Mouse (Mus musculus) layer of hippocampus, adult 18-20 months (tissue): Measurements from ENCODE around the gene Nosip. TPM values are rescaled to one million over a fixed set of nuclear protein-coding genes. Genes with fewer than 3 reads are reported as not detected.
"Not testable (repeated sequence)": the region's sequence is repeated elsewhere in the genome, so short reads cannot be mapped to it uniquely, and the experiment has no call there.

Source experiments
- DNase-seq, 2 experiments: peaks; one replicate each; pipeline ENCODE4 v3.0.0; 2022; ENCODE audit warnings: low spot score in 2 of 2
- total RNA-seq, 2 experiments: library from RNA; stranded (reverse); gene quantifications; 2 replicates each; pipeline ENCODE4 v1.2.3; 2021

The Nosip gene
- total RNA-seq, 2 experiments from 2014 or later, result 50.8 to 57.6 TPM

DNA sequence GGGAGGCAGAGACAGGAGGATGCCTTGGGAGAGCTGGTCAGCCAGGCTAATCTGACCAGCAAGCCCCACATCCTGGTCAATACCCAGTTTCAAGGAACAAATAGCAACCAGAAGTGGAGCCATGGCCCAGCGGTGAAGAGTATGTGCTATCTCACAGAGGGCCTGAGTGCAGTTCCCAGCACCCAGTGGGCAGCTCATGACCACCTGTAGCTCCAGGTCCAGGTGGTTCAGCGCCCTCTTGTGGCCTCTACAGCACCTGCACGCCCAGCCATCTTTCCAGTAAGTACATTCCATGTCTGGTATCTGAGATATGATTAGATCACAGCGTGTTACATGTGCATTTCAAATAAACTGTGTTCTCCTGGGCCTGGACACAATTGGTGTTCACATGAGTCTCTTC lies 23.9 kb downstream of the Nosip start:
- no peak for DNase-seq

DNA sequence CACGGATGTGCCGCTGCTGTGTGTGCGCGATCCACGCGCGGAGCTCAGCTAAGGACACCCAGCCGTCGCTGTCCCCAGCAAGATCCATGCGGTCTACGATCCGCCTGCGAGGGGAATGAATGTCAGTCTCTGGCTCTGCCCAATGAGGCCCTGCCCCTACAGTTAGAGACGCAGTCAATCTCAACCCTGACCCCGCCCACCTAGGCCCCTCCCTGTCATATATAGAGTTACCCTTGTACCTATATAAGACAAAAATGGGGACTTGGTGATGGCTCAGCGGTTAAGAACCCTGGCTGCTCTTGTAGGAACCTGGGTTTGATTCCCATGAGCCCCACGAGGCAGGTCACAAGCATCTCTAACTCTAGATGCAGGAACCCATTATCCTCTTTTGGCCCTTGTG lies 26.4 kb downstream of the Nosip start:
- no peak for DNase-seq

DNA sequence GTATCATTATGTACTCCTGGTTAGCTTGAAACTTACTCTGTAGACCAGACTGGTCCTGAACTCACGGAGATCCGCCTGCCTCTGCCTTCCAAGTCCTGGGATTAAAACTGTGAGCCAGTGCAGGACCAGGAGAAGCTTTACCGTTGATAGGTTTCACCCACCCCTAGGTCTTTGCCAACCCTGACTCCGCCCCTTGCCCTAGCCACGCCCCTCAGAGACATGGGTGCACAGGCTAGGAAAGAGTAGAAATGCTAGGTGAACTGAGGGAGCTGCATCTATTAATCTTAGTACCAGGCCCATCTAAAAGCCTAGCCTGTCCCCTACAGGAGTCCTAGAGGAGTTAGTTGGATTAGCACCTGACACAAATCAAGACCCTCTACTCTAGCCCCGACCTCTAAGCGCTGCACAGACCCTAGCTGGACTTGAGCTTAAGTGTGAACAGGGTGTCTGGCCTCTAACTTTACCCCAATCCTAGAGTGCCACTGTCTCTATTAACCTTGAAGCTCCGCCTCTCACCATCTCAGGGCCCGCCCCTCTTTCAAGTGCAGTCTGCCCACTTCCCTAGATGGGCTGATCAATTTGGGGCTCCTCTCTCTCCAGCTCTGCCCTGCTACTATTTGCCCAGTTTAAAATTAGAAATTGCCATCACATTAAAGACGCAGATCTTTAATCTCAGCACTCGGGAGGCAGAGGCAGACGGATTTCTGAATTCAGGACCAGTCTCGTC lies 28.2 kb downstream of the Nosip start:
- no peak for DNase-seq

DNA sequence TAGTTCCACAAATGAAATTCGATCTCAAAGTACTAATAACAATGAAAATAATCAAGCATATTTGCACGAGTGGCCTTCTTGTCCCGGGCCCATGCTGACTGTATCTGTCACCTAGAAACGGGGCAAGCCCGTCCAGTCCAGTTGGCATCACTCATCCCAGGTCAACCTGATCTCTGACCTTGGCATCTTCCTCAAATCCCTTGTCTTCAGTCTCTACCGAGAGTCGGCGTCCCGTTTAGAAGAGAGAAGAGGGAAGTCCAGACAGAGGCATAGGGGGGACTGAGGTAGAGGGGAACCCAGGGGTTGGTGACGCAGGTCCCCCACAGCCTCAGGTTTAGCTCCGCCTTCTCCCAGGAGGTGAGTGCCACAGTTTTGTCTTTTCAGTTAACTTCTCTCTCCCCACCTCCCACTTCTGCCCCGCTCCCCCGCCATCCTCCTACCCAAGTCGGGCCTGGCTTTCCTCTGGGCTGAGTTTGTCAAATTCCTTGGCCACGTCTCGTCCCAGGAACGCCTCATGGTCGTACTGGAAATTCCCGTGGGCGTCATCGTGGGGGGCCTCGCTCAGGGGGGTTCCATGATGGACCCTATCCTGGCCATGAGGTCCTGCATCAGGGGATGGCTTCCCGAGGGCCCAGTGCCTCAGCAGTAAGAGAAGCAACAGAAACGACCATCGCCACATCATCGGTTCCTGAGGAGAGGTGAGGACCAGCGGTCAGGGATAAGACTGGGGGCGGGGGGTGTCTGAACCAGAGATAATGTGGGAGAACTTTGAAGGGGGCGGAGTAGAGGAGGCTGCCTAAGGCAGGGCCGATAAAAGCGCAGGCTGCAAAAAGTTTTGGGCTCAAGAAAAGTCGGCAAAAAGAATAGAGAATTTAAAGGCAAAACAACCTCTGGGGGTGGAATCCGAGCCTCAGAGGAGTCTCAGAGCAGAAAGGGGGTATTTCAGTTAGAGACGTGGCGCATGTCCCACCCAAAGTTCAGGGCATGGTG lies 29.1 kb downstream of the Nosip start:
- DNase-seq, result no peak

DNA sequence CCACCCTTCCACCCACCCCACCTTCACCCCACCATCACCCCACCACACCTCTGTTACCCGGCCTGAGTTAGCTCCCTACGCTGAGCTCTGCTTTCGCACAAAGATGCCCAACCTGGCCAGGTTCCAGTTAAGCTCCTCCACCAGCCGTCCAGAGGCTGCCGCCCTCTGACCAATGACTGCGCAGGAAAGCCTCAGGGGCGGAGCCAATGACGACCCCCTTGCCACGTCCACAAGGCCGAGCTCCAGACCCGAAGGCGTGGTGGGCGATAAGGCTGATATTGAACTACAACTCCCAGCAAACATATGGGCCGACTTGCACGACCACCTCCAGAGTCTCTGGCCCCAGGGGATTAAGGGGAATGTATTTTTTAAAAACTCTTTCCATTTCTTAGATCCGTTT lies 29.8 kb downstream of the Nosip start, which contains the start of gene Rcn3:
Gene Rcn3, minus strand, starts transcription at position 174 of the 400 bp plus-strand sequence.
- DNase-seq, result no peak

DNA sequence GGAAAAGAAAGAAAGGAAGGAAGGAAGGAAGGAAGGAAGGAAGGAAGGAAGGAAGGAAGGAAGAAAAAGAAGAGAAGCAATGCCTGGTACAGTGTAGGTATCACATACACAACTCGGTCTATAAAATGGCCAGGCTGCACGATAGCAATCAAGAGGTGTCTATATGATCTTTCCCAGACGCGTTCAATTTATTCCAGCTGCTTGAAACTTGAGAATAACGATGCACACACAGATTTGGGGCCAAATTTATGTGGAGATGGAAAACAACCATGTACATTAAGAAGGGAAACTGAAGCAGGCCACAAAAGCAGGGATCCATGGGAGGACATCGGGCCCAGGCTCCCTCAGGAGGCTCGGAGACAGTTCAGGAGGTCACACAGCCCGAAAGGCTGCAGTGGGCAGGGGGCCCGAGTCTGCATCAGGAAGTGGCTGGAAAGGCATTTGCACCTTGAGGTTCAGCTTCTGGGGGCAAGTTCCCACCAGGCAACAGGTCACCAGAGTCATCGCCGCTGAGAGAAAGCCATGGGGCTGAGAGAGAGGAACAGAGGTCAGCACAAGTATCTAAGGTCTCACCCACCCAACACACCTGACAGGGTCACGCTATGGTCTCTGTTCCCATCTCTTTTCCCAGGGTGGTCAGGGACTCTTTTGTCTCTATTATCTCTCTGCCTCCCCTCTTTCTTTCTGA lies 30.7 kb downstream of the Nosip start:
- DNase-seq, result no peak

DNA sequence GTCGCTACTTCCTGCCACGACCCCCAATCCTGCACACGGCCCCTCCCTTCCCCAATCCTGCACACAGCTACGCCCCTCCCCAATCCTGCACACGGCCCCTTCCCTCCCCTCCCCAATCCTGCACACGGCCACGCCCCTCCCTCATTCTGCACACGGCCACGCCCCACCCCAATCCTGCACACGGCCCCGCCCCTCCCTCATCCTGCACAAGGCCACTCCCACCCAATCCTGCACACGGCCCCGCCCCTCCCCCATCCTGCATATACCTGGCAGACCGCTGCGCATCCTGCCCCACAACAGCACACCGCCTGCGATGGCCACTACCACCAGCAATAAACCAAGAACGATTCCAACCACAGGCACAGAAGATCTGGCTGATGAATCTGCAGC lies 31.3 kb downstream of the Nosip start:
- no peak for DNase-seq

DNA sequence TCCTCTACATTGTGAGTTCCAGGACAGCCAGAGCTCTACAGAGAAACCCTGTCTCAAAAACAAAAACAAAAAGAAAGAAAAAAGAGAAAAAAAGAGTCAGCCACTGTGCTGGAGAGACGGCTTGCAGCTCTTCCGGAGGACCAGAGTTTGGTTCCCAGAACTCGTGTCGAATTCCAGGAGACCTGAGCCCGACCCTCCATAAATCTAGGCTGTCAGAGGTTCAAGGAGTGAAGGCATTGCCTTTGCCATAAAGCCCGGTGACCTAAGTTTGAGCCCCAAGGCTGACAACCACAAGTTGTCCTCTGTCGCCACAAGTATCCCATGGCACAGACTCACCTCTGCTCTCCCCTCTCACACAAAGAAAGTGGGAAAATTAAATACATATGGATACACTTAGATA lies 31.9 kb downstream of the Nosip start:
- DNase-seq, result no peak

DNA sequence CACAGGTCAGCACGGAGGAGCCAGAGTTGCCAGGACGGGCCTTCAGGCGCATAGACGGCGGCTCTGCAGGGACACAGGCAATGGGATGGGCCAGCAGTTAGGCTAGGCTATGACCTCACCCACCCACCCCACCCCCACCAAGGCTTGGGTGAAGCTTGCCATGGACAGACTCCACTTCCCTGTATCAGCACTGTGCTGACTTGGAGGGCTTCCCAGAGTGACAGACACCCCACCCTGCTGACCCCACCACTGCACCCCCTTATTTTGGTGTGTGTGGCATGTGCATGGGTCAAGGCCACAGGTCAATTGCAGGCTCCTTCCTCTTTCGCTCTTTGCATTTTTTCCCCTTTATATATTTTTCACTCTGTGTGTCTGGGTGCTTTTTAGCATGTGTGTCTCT lies 33.1 kb downstream of the Nosip start:
- DNase-seq, result no peak

DNA sequence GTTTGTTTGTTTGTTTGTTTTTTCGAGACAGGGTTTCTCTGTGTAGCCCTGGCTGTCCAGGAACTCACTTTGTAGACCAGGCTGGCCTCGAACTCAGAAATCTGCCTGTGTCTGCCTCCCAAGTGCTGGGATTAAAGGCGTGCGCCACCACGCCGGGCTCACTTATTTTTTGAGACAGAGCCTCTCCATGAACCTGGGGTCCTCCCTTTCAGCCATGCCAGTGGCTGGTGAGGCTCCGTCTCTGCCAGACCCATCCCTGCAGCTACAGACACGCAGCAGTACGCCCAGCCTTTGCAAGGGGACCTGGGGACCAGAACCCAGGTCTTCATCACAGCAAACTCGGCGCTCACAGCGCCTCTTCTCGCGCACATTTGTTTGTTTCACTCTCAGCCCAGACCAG lies 33.7 kb downstream of the Nosip start:
- not testable (repeated sequence) for DNase-seq

DNA sequence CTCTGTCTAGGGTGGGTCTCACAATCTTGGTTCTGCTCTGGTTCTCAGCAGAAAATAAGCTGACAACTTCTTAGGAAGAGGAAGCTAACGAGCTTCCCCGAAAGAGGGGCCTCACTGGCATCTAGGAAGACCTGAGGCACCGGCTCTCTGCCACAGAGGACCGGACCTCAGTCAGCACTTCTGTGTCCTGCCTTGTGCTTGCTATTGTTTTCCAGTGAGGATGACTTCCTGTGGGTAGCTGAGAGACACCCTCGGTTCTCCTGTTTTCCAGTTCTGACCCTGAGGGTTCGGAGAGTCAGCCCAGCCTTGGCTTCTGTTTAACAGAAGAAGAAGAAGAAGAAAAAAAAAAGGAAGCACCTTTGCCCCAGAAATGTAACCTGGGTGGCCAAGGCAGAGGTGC lies 35.2 kb downstream of the Nosip start:
- DNase-seq, result no peak

DNA sequence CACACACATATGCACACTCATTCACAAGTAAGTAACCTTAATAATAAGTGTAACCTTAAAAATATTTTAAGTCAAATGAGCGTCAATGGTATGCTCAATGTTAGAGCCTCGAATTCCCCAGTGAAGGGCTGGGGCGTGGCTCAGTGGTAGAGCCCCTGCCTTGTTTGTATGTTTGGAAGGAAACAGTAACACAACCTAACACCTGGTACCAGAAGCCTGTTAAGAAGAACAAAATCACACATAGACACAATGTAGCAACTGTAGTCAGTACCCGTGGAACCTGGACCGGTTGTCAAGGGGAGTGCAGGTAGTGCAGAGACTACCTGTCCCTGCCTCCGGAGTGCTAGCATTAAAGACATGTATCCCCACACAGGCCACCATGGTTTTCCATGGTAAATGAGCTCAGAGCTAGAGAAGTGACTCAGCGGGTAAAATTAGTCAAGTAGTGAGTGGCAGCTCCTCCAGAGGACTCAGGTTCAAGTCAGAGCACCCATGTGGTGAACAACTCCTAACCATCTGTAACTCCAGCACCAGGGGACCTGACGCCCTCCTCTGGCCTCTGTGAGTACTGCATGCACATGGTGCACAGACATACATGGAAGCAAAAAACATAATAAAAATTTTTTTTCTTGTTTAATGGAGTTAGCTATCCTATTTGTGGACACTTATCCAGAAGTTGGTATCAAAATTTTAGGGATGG lies 36.5 kb downstream of the Nosip start:
- no peak for DNase-seq

DNA sequence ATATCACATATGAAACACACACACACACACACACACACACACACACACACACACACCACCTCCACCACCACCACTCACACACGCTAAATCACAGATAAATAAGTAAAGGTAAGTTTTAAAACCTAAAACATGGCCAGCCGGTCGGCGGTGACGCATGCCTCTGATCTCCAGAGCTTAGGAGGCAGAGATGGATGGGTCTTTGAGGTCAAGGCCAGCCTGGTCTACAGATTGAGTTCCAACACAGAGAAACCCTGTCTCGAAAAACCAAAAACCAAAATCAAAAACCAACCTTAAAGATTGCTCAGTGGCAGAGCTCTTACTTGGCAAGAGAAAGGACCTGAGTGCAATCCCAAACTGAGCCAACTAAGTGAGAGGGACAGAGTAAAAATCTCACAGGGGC lies 37.8 kb downstream of the Nosip start:
- DNase-seq, result no peak

DNA sequence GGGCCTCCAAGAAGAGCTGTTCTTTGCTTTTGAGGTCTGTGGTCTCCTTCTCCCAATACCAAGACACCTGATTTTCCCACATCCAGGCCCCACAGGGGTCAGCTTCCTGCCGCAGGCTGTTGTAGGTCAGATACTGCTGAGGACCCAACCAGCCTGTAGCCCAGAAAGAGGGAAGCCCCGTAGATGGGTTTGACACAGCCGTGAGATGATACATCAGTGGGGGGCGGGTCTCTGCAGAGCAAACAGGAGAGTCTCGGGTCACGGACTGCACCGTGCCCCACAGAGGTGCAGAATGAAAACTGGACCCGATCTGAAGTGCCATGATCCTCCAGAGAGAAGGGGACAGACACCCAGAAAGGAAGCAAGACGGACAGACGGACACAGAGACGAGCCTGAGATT lies 40.2 kb downstream of the Nosip start:
- DNase-seq, result no peak

DNA sequence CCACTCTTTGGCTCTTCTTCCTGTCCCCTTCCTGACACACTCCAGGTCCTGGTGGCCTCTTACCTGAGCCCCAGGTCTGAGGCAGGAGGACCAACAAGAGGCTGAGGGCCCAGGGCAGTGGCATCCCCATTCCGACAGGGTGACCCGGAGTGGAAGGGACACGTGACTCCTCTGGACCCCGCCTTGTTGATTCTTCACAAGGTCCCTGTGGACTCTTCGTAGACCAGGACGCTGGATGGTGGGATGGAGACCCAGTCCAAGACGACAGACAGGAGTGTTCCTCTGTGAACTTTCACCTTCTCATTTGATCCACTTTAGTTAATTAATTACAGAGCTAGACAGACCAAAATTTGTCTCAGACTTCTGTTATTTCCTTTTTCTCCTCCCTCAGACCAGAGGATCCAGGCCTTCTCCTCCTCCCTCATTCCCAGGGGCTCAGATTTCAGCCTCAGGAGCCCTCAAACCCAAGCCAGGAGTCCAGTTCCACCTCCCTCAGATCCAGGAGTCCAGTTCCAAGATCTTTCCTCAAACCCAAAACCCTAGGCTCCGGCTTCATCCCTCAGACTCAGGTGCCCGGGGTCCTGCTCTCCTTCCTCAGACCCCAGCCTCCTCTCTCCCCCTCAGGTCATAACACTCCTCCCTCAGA lies 40.8 kb downstream of the Nosip start:
- no peak for DNase-seq

DNA sequence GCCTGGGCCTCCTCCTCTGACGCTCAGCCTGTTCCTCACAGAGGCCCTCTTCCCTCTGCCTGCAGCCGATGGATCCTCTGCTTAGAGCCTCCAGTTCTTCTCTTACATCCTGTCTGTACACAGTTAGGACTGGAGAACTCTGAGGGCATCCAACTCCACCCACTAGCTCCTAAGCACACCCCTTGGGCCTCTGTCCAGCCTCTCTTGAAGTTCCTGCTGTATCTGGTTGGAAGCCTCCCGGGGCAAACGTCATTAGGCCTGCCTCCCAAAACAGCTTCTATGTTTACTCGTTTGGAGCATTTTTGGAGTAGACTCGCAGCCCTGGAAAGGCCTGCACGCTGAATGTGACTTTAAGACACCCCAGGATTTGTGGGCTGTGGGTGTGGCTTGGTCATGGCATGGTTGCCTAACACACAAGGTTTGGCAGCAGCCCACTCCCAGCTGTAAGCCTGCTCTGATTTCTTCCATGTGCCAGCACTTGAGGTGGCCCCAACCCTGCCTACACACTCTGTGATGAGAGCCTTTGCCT lies 41.5 kb downstream of the Nosip start, which contains the start of gene Fcgrt:
Gene Fcgrt, minus strand, starts transcription at position 200 of the 529 bp plus-strand sequence.
- DNase-seq, result peak in 1 of 2 experiments; percentile 37

DNA sequence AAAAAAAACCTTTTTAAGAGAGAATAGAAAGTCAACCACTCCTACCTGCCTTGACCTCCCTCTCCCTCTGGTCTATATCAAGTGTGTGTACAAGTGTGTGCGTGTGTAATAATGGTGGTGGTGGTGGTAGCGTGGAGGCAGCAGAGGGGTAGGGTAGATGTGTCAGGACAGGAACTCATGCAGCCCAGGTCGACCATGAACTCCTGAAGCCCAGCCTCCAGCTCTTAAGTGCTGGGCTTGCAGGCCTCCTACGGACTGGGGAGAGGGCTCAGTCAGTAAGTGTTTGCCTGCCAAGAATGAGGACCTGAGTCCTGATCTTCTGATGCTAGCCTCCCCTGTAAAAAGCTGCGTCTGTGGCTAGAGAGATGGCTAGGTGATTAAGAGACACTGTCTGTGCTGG lies 42.7 kb downstream of the Nosip start:
- DNase-seq, result no peak

DNA sequence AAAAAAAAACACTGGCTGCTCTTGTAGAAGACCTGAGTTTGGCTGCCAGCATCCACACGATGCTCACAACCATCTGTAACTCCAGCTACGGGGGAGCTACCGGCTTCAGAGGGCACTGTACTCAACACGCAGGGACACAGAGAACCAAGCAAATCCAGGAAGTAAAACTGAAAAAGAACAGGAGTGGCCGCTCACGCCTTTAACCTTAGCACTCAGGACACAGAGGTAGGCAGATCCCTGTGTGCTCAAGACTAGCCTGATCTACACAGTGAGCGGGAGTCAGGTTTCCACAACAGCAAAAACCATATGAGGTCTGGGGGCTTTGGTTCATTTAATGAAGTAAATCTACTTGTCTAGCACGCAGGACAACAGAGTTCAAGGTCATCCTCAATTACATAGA lies 43.3 kb downstream of the Nosip start:
- DNase-seq, result no peak

DNA sequence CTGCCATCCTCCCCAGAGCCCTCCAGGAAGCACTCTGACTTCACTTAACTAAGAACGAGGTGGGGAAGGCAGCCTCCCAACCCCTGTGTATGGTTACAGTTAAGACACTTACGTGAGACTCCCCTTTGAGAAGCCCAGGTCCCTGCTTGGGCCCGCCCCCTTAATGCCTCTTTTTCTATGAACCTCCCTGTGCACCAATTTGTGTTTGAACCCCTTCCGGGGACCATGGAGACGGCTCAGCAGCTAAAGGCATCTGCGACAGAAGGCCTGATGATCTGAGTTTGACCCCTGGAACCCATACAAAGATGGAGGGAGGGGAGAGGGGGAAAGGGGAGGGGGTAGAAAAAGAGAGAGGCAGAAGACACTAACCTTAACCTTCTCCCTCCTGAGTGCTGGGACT lies 44.2 kb downstream of the Nosip start:
- DNase-seq, result no peak

DNA sequence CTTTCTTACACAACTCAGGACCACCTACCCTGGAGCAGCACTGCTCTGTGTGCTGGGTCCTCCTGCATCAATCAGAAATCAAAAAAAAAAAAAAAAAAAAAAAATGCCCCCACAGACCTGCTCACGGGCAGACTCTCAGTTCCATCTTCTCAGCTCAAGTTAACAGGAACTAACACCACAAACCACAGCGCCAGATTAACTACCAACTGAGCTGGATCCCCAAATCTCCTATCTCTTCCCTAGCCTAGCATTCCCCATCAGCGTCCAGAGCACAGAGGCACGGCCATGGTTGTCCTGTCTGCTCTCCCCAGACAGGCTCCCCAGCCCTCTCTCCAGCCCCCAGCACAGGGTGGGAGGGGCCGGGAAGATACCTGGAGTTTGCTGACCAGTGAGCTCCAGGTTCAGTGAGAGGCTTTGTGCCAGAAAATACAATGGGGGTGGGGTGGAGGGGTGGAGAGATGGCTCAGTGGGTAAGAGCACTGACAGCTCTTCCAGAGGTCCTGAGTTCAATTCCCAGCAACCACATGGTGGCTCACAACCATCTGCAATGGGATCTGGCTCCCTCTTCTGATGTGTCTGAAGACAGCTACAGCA lies 44.9 kb downstream of the Nosip start:
- no peak for DNase-seq
